ENCODE assay signal across 8 mouse cellular contexts in the genomic region with DNA sequence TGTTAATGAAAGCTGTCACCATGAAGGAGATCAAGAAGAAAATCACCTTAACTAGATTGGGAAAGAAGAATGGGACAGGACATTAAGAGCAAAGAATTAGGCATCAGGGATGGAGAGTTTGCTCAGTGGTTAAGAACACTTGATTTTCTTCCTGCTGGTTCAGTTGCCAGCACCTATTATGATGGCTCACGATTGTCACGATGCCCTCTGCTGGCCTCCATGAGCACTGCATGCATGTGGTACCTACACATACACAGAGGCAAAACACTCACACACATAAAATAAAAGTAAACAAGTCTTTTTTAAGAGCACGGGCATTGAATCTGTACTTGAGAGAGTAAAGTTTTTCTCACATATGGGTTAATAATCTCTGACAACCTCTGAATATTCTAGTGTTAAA.
DNase-seq lines count a peak whose midpoint lies in the region; ATAC-seq and TF ChIP-seq lines count a peak whose summit lies in the region.

No protein-coding gene starts in this region.

- DNase-seq in forebrain, postnatal 0 days, result peak; percentile 36
- peak; percentile 46 for DNase-seq in midbrain, embryonic 14.5 days
- DNase-seq in brain, adult 2 months (ENCODE audit: low read depth, low spot score), result peak; percentile 13
- DNase-seq in testis, postnatal 10 days (ENCODE audit: low spot score), result peak; percentile 53
- DNase-seq in adipocyte (ENCODE audit: low spot score), result no peak

- peak; percentile 66 for TF ChIP-seq CTCF in forebrain, postnatal 0 days (IDR thresholded peaks at IDR 0.05; ENCODE audit: low read depth)

- no peak for ATAC-seq in forebrain, postnatal 0 days
- no peak for ATAC-seq in forebrain, embryonic 12.5 days (ENCODE audit: low FRiP score)
- ATAC-seq in midbrain, embryonic 14.5 days (ENCODE audit: low FRiP score, low TSS enrichment), result no peak
- no peak for ATAC-seq in midbrain, embryonic 15.5 days (replicated peaks)
- peak; percentile 60; the same call in 1 of the 2 replicates for ATAC-seq in liver, embryonic 15.5 days (ENCODE audit: insufficient read depth)

- no peaks in the 10 kb centered on the region for H3K36me3 ChIP-seq in forebrain, postnatal 0 days (ENCODE audit: insufficient read depth)
- H3K36me3 ChIP-seq in forebrain, embryonic 12.5 days (replicated peaks), result no peaks in the 10 kb centered on the region
- H3K36me3 ChIP-seq in midbrain, embryonic 14.5 days (ENCODE audit: control insufficient read depth, insufficient read depth, low read length), result no peaks in the 10 kb centered on the region
- H3K36me3 ChIP-seq in midbrain, embryonic 15.5 days (replicated peaks), result no peaks in the 10 kb centered on the region
- H3K36me3 ChIP-seq in liver, embryonic 15.5 days (replicated peaks), result no peaks in the 10 kb centered on the region

- no peak overlapping the region for H3K9ac ChIP-seq in forebrain, postnatal 0 days
- H3K9ac ChIP-seq in forebrain, embryonic 12.5 days, result no peak overlapping the region
- H3K9ac ChIP-seq in midbrain, embryonic 14.5 days (replicated peaks; ENCODE audit: low read length), result no peak overlapping the region
- H3K9ac ChIP-seq in midbrain, embryonic 15.5 days, result no peak overlapping the region
- H3K9ac ChIP-seq in liver, embryonic 15.5 days, result no peak overlapping the region

- H3K9me3 ChIP-seq in forebrain, postnatal 0 days (ENCODE audit: low read length), result no peaks in the 10 kb centered on the region
- no peaks in the 10 kb centered on the region for H3K9me3 ChIP-seq in forebrain, embryonic 12.5 days
- no peaks in the 10 kb centered on the region for H3K9me3 ChIP-seq in midbrain, embryonic 14.5 days (ENCODE audit: control insufficient read depth, low read length)
- H3K9me3 ChIP-seq in midbrain, embryonic 15.5 days, result no peaks in the 10 kb centered on the region
- no peaks in the 10 kb centered on the region for H3K9me3 ChIP-seq in liver, embryonic 15.5 days (replicated peaks)

- no peaks in the 10 kb centered on the region; the same call in none of the 2 replicates for H3K27me3 ChIP-seq in forebrain, postnatal 0 days (ENCODE audit: insufficient read depth, low read length)
- 0 out of 2 replicates have a peak, but pooled peaks cover 3% of the 10 kb centered on the region for H3K27me3 ChIP-seq in forebrain, embryonic 12.5 days
- no peaks in the 10 kb centered on the region for H3K27me3 ChIP-seq in midbrain, embryonic 14.5 days (ENCODE audit: control insufficient read depth, insufficient read depth, low read length)
- H3K27me3 ChIP-seq in midbrain, embryonic 15.5 days (replicated peaks), result 0 out of 2 replicates have a peak, but pooled peaks cover under 1% of the 10 kb centered on the region
- peaks cover 21% of the 10 kb centered on the region; the same call in 1 of the 2 replicates for H3K27me3 ChIP-seq in liver, embryonic 15.5 days

- no peak overlapping the region for H3K27ac ChIP-seq in forebrain, postnatal 0 days (ENCODE audit: low read depth, low read length)
- H3K27ac ChIP-seq in forebrain, embryonic 12.5 days, result no peak overlapping the region
- H3K27ac ChIP-seq in midbrain, embryonic 14.5 days (replicated peaks; ENCODE audit: low read depth, low read length), result no peak overlapping the region
- no peak overlapping the region for H3K27ac ChIP-seq in midbrain, embryonic 15.5 days
- H3K27ac ChIP-seq in liver, embryonic 15.5 days (replicated peaks), result no peak overlapping the region

- no peak overlapping the region for H3K4me3 ChIP-seq in forebrain, postnatal 0 days (ENCODE audit: low read depth, low read length)
- no peak overlapping the region for H3K4me3 ChIP-seq in forebrain, embryonic 12.5 days (replicated peaks)
- no peak overlapping the region for H3K4me3 ChIP-seq in midbrain, embryonic 14.5 days (replicated peaks; ENCODE audit: low read depth, low read length)
- H3K4me3 ChIP-seq in midbrain, embryonic 15.5 days, result no peak overlapping the region
- no peak overlapping the region for H3K4me3 ChIP-seq in liver, embryonic 15.5 days (replicated peaks)

- no peaks in the 10 kb centered on the region for H3K4me1 ChIP-seq in forebrain, postnatal 0 days (ENCODE audit: insufficient read depth)
- H3K4me1 ChIP-seq in forebrain, embryonic 12.5 days, result no peaks in the 10 kb centered on the region
- H3K4me1 ChIP-seq in midbrain, embryonic 14.5 days (ENCODE audit: control insufficient read depth, insufficient read depth, low read length), result no peaks in the 10 kb centered on the region
- no peaks in the 10 kb centered on the region for H3K4me1 ChIP-seq in midbrain, embryonic 15.5 days
- peaks cover 11% of the 10 kb centered on the region; the same call in 1 of the 2 replicates for H3K4me1 ChIP-seq in liver, embryonic 15.5 days (replicated peaks)

- WGBS in forebrain, postnatal 0 days, result 36% methylated on average over 3 of the region's 3 CpGs
- WGBS in forebrain, embryonic 12.5 days, result 41% methylated on average over 3 of the region's 3 CpGs
- WGBS in midbrain, embryonic 14.5 days, result 41% methylated on average over 3 of the region's 3 CpGs
- 37% methylated on average over 3 of the region's 3 CpGs for WGBS in midbrain, embryonic 15.5 days
- WGBS in liver, embryonic 15.5 days (ENCODE audit: insufficient replicate concordance), result 24% methylated on average over 3 of the region's 3 CpGs

- no peak overlapping the region for H3K4me2 ChIP-seq in forebrain, postnatal 0 days (ENCODE audit: low read depth)
- no peak overlapping the region for H3K4me2 ChIP-seq in forebrain, embryonic 12.5 days
- no peak overlapping the region for H3K4me2 ChIP-seq in midbrain, embryonic 14.5 days (ENCODE audit: low read length)
- no peak overlapping the region for H3K4me2 ChIP-seq in midbrain, embryonic 15.5 days
- H3K4me2 ChIP-seq in liver, embryonic 15.5 days, result no peak overlapping the region
